In genomic region chr1:166278786-166279185, GRCm38 (mm10) we compare ENCODE assay signal across 15 mouse cellular contexts. TPM values are rescaled to one million over a fixed set of nuclear protein-coding genes. Genes with fewer than 3 reads are reported as not detected.
DNase-seq lines count a peak whose midpoint lies in the region; ATAC-seq lines count a peak whose summit lies in the region.
"Had no signal": no experiment of that assay in that cellular context is flagged by ENCODE, and none has a peak within 500 bp of the region (broad histone marks: within the 10 kb centered on the region; RNA-seq: fewer than 3 reads in every experiment).

No protein-coding gene starts in this region.

- no peaks in the 10 kb centered on the region for H3K27me3 ChIP-seq in forebrain, embryonic 15.5 days
- H3K27me3 ChIP-seq in midbrain, embryonic 14.5 days (ENCODE audit: control insufficient read depth, insufficient read depth, low read length), result no peaks in the 10 kb centered on the region
- H3K27me3 ChIP-seq: embryonic facial prominence, embryonic 15.5 days; heart, embryonic 12.5 days had no signal

- WGBS in forebrain, embryonic 15.5 days, result 11% methylated on average over 2 of the region's 2 CpGs
- 18% methylated on average over 2 of the region's 2 CpGs for WGBS in midbrain, embryonic 14.5 days

- no peaks in the 10 kb centered on the region for H3K36me3 ChIP-seq in forebrain, embryonic 15.5 days
- H3K36me3 ChIP-seq in midbrain, embryonic 14.5 days (ENCODE audit: control insufficient read depth, insufficient read depth, low read length), result no peaks in the 10 kb centered on the region
- H3K36me3 ChIP-seq: embryonic facial prominence, embryonic 15.5 days; heart, embryonic 12.5 days; limb, embryonic 13.5 days had no signal

- peaks cover 56% of the 10 kb centered on the region for H3K4me1 ChIP-seq in forebrain, embryonic 15.5 days
- H3K4me1 ChIP-seq in midbrain, embryonic 14.5 days (ENCODE audit: control insufficient read depth, insufficient read depth, low read length), result peaks cover 57% of the 10 kb centered on the region

- peak overlapping the region; percentile 2; the same call in 1 of the 2 replicates for H3K27ac ChIP-seq in forebrain, embryonic 15.5 days (replicated peaks)
- peak overlapping the region; percentile 85; the same call in 1 of the 2 replicates for H3K27ac ChIP-seq in midbrain, embryonic 14.5 days (replicated peaks; ENCODE audit: low read depth, low read length)
- H3K27ac ChIP-seq: embryonic facial prominence, embryonic 15.5 days; limb, embryonic 13.5 days had no signal

- no peaks in the 10 kb centered on the region for H3K9me3 ChIP-seq in forebrain, embryonic 15.5 days
- H3K9me3 ChIP-seq in midbrain, embryonic 14.5 days (ENCODE audit: control insufficient read depth, low read length), result no peaks in the 10 kb centered on the region
- H3K9me3 ChIP-seq: embryonic facial prominence, embryonic 15.5 days; heart, embryonic 12.5 days; limb, embryonic 13.5 days had no signal

- ATAC-seq in forebrain, embryonic 15.5 days (replicated peaks), result no peak
- ATAC-seq in midbrain, embryonic 14.5 days (ENCODE audit: low FRiP score, low TSS enrichment), result no peak
- ATAC-seq: inflammation-experienced regulatory T-cells, adult 6 months had no signal

- H3K9ac ChIP-seq in forebrain, embryonic 15.5 days (replicated peaks), result no peak overlapping the region
- H3K9ac ChIP-seq in midbrain, embryonic 14.5 days (replicated peaks; ENCODE audit: low read length), result no peak overlapping the region
- H3K9ac ChIP-seq: embryonic facial prominence, embryonic 15.5 days; heart, embryonic 12.5 days; limb, embryonic 13.5 days had no signal

- intact Hi-C loops in left cerebral cortex, postnatal 4 days (cut with DNase I), result no loop called here

- H3K4me2 ChIP-seq in forebrain, embryonic 15.5 days (replicated peaks), result no peak overlapping the region
- no peak overlapping the region for H3K4me2 ChIP-seq in midbrain, embryonic 14.5 days (ENCODE audit: low read length)
- H3K4me2 ChIP-seq: embryonic facial prominence, embryonic 15.5 days; heart, embryonic 12.5 days; limb, embryonic 13.5 days had no signal

- peak; percentile 7 for DNase-seq in embryo, embryonic 10.5 days (ENCODE audit: low spot score)
- no peak for DNase-seq in embryo, embryonic 10 days (ENCODE audit: low spot score)
- DNase-seq in left cerebral cortex, postnatal 4 days, result peak; percentile 58
- DNase-seq in left cerebral cortex, adult 9 months (ENCODE audit: low spot score in 2 of 2), result no peak
- DNase-seq in midbrain, embryonic 14.5 days, result no peak
- DNase-seq in spleen, postnatal 36 days (ENCODE audit: low spot score in 2 of 2), result no peak
- DNase-seq: right cerebral cortex, adult 18-20 months had no signal

- H3K4me3 ChIP-seq in forebrain, embryonic 15.5 days, result no peak overlapping the region
- no peak overlapping the region for H3K4me3 ChIP-seq in midbrain, embryonic 14.5 days (replicated peaks; ENCODE audit: low read depth, low read length)
- H3K4me3 ChIP-seq: embryonic facial prominence, embryonic 15.5 days; heart, embryonic 12.5 days; limb, embryonic 13.5 days; myocyte had no signal

RNA-seq across cellular contexts. Expression of gene Ildr2, which starts 24.8 kb away (rescaled TPM):
- 10 to 100 TPM; 40.6 to 44.8 TPM for total RNA-seq in left cerebral cortex, postnatal 4 days (2021)
- 3.5 TPM in 2 replicates for polyA plus RNA-seq in forebrain, embryonic 15.5 days (2015; fragmentation: Nextera tagmentation; extraction: Ambion mirVana)
- 3.7 and 4.1 TPM in 2 replicates for polyA plus RNA-seq in midbrain, embryonic 14.5 days (2014; fragmentation: Nextera tagmentation; extraction: Ambion mirVana)
- total RNA-seq: CH12.LX had no signal
- polyA plus RNA-seq: inflammation-experienced regulatory T-cells, adult 6 months had no signal

RNA-seq across cellular contexts. Expression of gene Mael, which starts 40.2 kb away (rescaled TPM):
- under 1 TPM in 1 of 2 experiments, not detected in 1; 0.24 TPM for total RNA-seq in left cerebral cortex, postnatal 4 days (2021)
- 0.11 TPM in 1 of 2 replicates, not detected in the other for polyA plus RNA-seq in forebrain, embryonic 15.5 days (2015; fragmentation: Nextera tagmentation; extraction: Ambion mirVana)
- polyA plus RNA-seq in midbrain, embryonic 14.5 days (2014; fragmentation: Nextera tagmentation; extraction: Ambion mirVana), result not detected in 2 replicates
- total RNA-seq: CH12.LX had no signal
- polyA plus RNA-seq: embryonic facial prominence, embryonic 15.5 days; heart, embryonic 12.5 days; inflammation-experienced regulatory T-cells, adult 6 months; lung, embryonic 16.5 days; myocyte had no signal

Comparison
In these comparisons a context has a peak if more than half of its experiments do, and no peak if none do; other contexts are left out.
1. DNase-seq: peak in embryo, embryonic 10.5 days (single experiment) and left cerebral cortex, postnatal 4 days (single experiment); none in embryo, embryonic 10 days (single experiment), left cerebral cortex, adult 9 months (0 of 2), midbrain, embryonic 14.5 days (single experiment) and spleen, postnatal 36 days (0 of 2).